Mouse (Mus musculus): ENCODE measurements at regions not wholly inside any gene's neighbourhood (a gene's known extent, or its start where the extent isn't known, plus 50 kb on each side); places are given as distances from the start of the nearest gene placed in this dataset.

GRCm38 (mm10) chr5:53329591-53329990 lies 62.7 kb downstream of the Smim20 start:
- H3K4me1 ChIP-seq (ENCODE audit: control insufficient read depth, insufficient read depth, low read length) = no peaks in the 10 kb centered on the region
- TF ChIP-seq POLR2A (IDR thresholded peaks at IDR 0.05; ENCODE audit: borderline replicate concordance, low read depth, low read length) (no peak), CTCF (IDR thresholded peaks at IDR 0.05; ENCODE audit: low read depth, low read length) (no peak)
- H3K4me3 ChIP-seq (ENCODE audit: insufficient read depth, low read length) = no peak overlapping the region

GRCm38 (mm10) chr5:53336704-53337103 lies 69.8 kb downstream of the Smim20 start:
- Histone ChIP-seq H3K4me1 (ENCODE audit: control insufficient read depth, insufficient read depth, low read length) (peaks cover 11% of the 10 kb centered on the region), H3K27ac (ENCODE audit: insufficient read depth, low read depth, low read length) (no peak overlapping the region), H3K4me3 (ENCODE audit: insufficient read depth, low read length) (no peak overlapping the region)
- no peak for TF ChIP-seq CTCF (IDR thresholded peaks at IDR 0.05; ENCODE audit: low read depth, low read length)
- TF ChIP-seq POLR2A (IDR thresholded peaks at IDR 0.05; ENCODE audit: borderline replicate concordance, low read depth, low read length) = no peak

More at GRCm38 (mm10) chr5:53329591-53329990, 62.7 kb downstream of the Smim20 start:
- no peak overlapping the region for H3K27ac ChIP-seq (ENCODE audit: insufficient read depth, low read depth, low read length)

GRCm38 (mm10) chr5:53337816-53338215 lies 70.9 kb downstream of the Smim20 start:
- H3K27ac ChIP-seq (ENCODE audit: insufficient read depth, low read depth, low read length) = no peak overlapping the region
- no peak overlapping the region for H3K4me3 ChIP-seq (ENCODE audit: insufficient read depth, low read length)
- peaks cover 11% of the 10 kb centered on the region for H3K4me1 ChIP-seq (ENCODE audit: control insufficient read depth, insufficient read depth, low read length)
- no peak for TF ChIP-seq POLR2A (IDR thresholded peaks at IDR 0.05; ENCODE audit: borderline replicate concordance, low read depth, low read length)
- no peak for TF ChIP-seq CTCF (IDR thresholded peaks at IDR 0.05; ENCODE audit: low read depth, low read length)

- Histone ChIP-seq H3K4me1 (ENCODE audit: control insufficient read depth, insufficient read depth, low read length) (no peaks in the 10 kb centered on the region), H3K27ac (ENCODE audit: insufficient read depth, low read depth, low read length) (no peak overlapping the region), H3K4me3 (ENCODE audit: insufficient read depth, low read length) (no peak overlapping the region)
- TF ChIP-seq POLR2A (IDR thresholded peaks at IDR 0.05; ENCODE audit: borderline replicate concordance, low read depth, low read length) (no peak), CTCF (IDR thresholded peaks at IDR 0.05; ENCODE audit: low read depth, low read length) (no peak)
Observed at GRCm38 (mm10) chr5:53345164-53345563, 78.3 kb downstream of the Smim20 start.

GRCm38 (mm10) chr5:53346028-53346427 lies 79.1 kb downstream of the Smim20 start:
- Histone ChIP-seq H3K4me1 (ENCODE audit: control insufficient read depth, insufficient read depth, low read length) (no peaks in the 10 kb centered on the region), H3K27ac (ENCODE audit: insufficient read depth, low read depth, low read length) (no peak overlapping the region), H3K4me3 (ENCODE audit: insufficient read depth, low read length) (no peak overlapping the region)
- TF ChIP-seq POLR2A (IDR thresholded peaks at IDR 0.05; ENCODE audit: borderline replicate concordance, low read depth, low read length) (no peak), CTCF (IDR thresholded peaks at IDR 0.05; ENCODE audit: low read depth, low read length) (no peak)

- H3K4me1 ChIP-seq (ENCODE audit: control insufficient read depth, insufficient read depth, low read length) = no peaks in the 10 kb centered on the region
- no peak for TF ChIP-seq POLR2A (IDR thresholded peaks at IDR 0.05; ENCODE audit: borderline replicate concordance, low read depth, low read length)
- no peak for TF ChIP-seq CTCF (IDR thresholded peaks at IDR 0.05; ENCODE audit: low read depth, low read length)
Observed at GRCm38 (mm10) chr5:53346756-53347155, 79.9 kb downstream of the Smim20 start.

GRCm38 (mm10) chr5:53352852-53353251 lies 86.0 kb downstream of the Smim20 start:
- H3K4me1 ChIP-seq (ENCODE audit: control insufficient read depth, insufficient read depth, low read length) = peaks cover 17% of the 10 kb centered on the region
- no peak for TF ChIP-seq CTCF (IDR thresholded peaks at IDR 0.05; ENCODE audit: low read depth, low read length)
- no peak for TF ChIP-seq POLR2A (IDR thresholded peaks at IDR 0.05; ENCODE audit: borderline replicate concordance, low read depth, low read length)
- H3K4me3 ChIP-seq (ENCODE audit: insufficient read depth, low read length) = no peak overlapping the region
- no peak overlapping the region for H3K27ac ChIP-seq (ENCODE audit: insufficient read depth, low read depth, low read length)

More at GRCm38 (mm10) chr5:53346756-53347155, 79.9 kb downstream of the Smim20 start:
- Histone ChIP-seq H3K27ac (ENCODE audit: insufficient read depth, low read depth, low read length) (no peak overlapping the region), H3K4me3 (ENCODE audit: insufficient read depth, low read length) (no peak overlapping the region)

- Histone ChIP-seq H3K4me1 (ENCODE audit: control insufficient read depth, insufficient read depth, low read length) (peaks cover 19% of the 10 kb centered on the region), H3K27ac (ENCODE audit: insufficient read depth, low read depth, low read length) (no peak overlapping the region), H3K4me3 (ENCODE audit: insufficient read depth, low read length) (no peak overlapping the region)
- no peak for TF ChIP-seq POLR2A (IDR thresholded peaks at IDR 0.05; ENCODE audit: borderline replicate concordance, low read depth, low read length)
- TF ChIP-seq CTCF (IDR thresholded peaks at IDR 0.05; ENCODE audit: low read depth, low read length) = no peak
Observed at GRCm38 (mm10) chr5:53354296-53354695, 87.4 kb downstream of the Smim20 start.

- H3K4me3 ChIP-seq (ENCODE audit: insufficient read depth, low read length) = no peak overlapping the region
- no peak overlapping the region for H3K27ac ChIP-seq (ENCODE audit: insufficient read depth, low read depth, low read length)
- no peak for TF ChIP-seq POLR2A (IDR thresholded peaks at IDR 0.05; ENCODE audit: borderline replicate concordance, low read depth, low read length)
- peak; percentile 99 for TF ChIP-seq CTCF (IDR thresholded peaks at IDR 0.05; ENCODE audit: low read depth, low read length)
- H3K4me1 ChIP-seq (ENCODE audit: control insufficient read depth, insufficient read depth, low read length) = peaks cover 19% of the 10 kb centered on the region
Observed at GRCm38 (mm10) chr5:53355069-53355468, 88.2 kb downstream of the Smim20 start.

GRCm38 (mm10) chr5:53357086-53357608 lies 90.3 kb downstream of the Smim20 start:
- peak overlapping the region; percentile 36 for H3K27ac ChIP-seq (ENCODE audit: insufficient read depth, low read depth, low read length)
- no peak for TF ChIP-seq POLR2A (IDR thresholded peaks at IDR 0.05; ENCODE audit: borderline replicate concordance, low read depth, low read length)
- no peak for TF ChIP-seq CTCF (IDR thresholded peaks at IDR 0.05; ENCODE audit: low read depth, low read length)
- peaks cover 31% of the 10 kb centered on the region for H3K4me1 ChIP-seq (ENCODE audit: control insufficient read depth, insufficient read depth, low read length)
- H3K4me3 ChIP-seq (ENCODE audit: insufficient read depth, low read length) = no peak overlapping the region
